Mouse (Mus musculus) limb, embryonic 10.5 days (tissue): ENCODE measurements at regions not wholly inside any gene's neighbourhood (a gene's known extent, or its start where the extent isn't known, plus 50 kb on each side); places are given as distances from the start of the nearest gene placed in this dataset. TPM values are rescaled to one million over a fixed set of nuclear protein-coding genes. Genes with fewer than 3 reads are reported as not detected.

Experiments
- DNase-seq: peaks from one replicate; pipeline ENCODE4 v3.0.0-alpha.2; 2017; ENCODE audit warnings: low spot score
- H3K27ac ChIP-seq: fragments of 300-500 bp; sonication (generic); 2 replicates; pipeline ENCODE4 v1.5.1; 2016; ENCODE audit warnings: mild to moderate bottlenecking
- H3K27me3 ChIP-seq: fragments of 300-500 bp; sonication (generic); 2 replicates; pipeline ENCODE4 v1.6.1; 2016; ENCODE audit warnings: low read depth, mild to moderate bottlenecking; ENCODE audit not compliant: poor library complexity, severe bottlenecking
- H3K36me3 ChIP-seq: fragments of 300-500 bp; sonication (generic); 2 replicates; pipeline ENCODE4 v1.6.1; 2016; ENCODE audit warnings: mild to moderate bottlenecking, moderate library complexity
- H3K4me1 ChIP-seq: fragments of 300-500 bp; sonication (generic); 2 replicates; pipeline ENCODE4 v1.6.1; 2016
- H3K4me3 ChIP-seq: fragments of 300-500 bp; sonication (generic); 2 replicates; pipeline ENCODE4 v1.5.1; 2016; ENCODE audit warnings: mild to moderate bottlenecking, moderate library complexity
- H3K9me3 ChIP-seq: fragments of 300-500 bp; sonication (generic); replicated peaks from 2 replicates; pipeline ENCODE4 v1.6.1; 2016; ENCODE audit warnings: mild to moderate bottlenecking
- WGBS: fragments of 180-500 bp; shearing (Covaris S2); methylation state at CpG from one replicate; pipeline ENCODE4 v1.1.7; 2016; 5-methylcytosine and 5-hydroxymethylcytosine counted together
- microRNA-seq: library from miRNA; unstranded; fragments of <30 nt; microRNA quantifications from one replicate; pipeline ENCODE4, GENCODE M21; 2017

DNA sequence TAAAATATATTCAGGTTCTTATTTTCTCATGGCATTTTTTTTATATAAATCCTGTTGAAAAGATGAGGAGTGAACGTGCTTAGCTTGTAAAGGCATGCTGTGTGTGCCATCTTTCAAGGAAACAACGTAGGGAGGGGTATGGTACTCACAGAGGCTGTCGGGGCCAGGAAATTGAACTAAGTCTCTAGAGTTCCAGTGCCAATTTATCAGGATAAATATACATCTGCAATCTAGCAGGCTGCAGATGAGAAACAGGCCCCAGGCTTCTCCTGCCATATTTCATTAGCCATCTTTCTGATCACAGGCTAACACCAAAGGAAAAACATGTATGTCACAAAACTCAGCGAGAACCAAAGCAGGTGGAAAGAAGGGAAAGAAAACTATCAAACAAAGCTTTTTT, 954.8 kb upstream of the Flrt2 start:
- Histone ChIP-seq H3K27me3 (no peaks in the 10 kb centered on the region), H3K9me3 (no peaks in the 10 kb centered on the region), H3K36me3 (no peaks in the 10 kb centered on the region), H3K4me3 (no peak overlapping the region), H3K27ac (0 out of 2 replicates have a peak overlapping the region, but pooled peaks have one; percentile 3), H3K4me1 (peaks cover 7% of the 10 kb centered on the region; the same call in 1 of the 2 replicates)
- 48% methylated on average over 4 of the region's 4 CpGs for WGBS
- DNase-seq = peak; percentile 39

DNA sequence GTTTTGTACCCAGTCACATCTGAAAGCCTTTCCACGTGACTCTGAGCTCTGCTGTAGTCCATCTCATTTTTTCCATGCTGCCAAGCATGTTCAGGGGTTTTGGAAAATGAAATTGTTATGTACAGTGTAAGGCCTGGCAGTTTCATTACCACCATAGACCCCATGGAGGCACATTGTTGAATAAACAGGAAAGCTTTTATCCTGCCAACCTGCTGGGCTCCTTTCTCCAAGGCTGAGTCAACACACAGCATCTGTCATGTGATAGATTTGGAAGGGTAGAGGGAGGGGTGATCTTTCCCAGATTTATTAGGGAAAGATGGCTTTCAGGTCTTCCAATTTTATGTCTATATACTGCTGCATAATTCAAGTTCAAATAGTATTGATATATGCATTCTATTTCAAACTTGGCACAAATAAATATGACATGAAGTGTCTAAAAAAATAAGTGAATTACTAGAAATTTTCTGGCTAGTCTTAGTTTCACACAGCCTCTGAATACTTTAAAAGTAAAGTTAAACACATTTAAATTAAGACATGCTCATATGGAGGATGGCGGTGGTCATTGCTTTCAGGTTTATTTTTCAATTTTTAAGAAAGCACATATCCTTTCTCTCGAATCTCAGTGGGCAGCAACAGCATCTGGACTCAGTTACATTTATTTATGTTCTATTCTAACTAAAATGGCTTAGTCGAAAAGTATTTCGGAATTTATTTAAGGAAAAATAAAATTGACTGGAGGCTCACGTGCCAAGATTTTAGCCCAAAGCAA, 942.1 kb upstream of the Flrt2 start:
- 86% methylated on average over 6 of the region's 6 CpGs for WGBS
- Histone ChIP-seq H3K4me3 (no peak overlapping the region), H3K27ac (no peak overlapping the region), H3K36me3 (no peaks in the 10 kb centered on the region), H3K27me3 (no peaks in the 10 kb centered on the region), H3K9me3 (no peaks in the 10 kb centered on the region), H3K4me1 (no peaks in the 10 kb centered on the region)
- DNase-seq = no peak

DNA sequence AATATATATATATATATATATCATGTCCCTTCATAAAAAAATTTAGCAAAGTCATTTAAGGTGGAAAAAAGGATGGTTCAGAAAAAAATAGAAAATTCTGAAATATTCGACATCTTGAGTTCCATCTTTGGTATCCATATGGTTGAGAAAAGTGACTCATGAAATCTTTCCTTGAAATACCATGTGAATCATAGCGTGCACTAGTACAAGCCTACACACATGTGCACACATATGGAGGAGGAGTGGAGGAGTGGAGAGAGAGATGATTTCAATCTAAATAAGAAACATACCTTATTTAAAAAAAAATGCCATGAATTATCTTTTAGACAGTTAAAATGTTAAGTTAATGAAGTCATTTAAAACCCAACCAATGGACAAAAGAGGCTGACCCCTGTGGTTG, 936.3 kb upstream of the Flrt2 start:
- Histone ChIP-seq H3K27ac (no peak overlapping the region), H3K4me1 (no peaks in the 10 kb centered on the region), H3K9me3 (no peaks in the 10 kb centered on the region), H3K27me3 (no peaks in the 10 kb centered on the region), H3K36me3 (no peaks in the 10 kb centered on the region), H3K4me3 (no peak overlapping the region)
- no peak for DNase-seq
- WGBS = 92% methylated on average over 2 of the region's 2 CpGs

DNA sequence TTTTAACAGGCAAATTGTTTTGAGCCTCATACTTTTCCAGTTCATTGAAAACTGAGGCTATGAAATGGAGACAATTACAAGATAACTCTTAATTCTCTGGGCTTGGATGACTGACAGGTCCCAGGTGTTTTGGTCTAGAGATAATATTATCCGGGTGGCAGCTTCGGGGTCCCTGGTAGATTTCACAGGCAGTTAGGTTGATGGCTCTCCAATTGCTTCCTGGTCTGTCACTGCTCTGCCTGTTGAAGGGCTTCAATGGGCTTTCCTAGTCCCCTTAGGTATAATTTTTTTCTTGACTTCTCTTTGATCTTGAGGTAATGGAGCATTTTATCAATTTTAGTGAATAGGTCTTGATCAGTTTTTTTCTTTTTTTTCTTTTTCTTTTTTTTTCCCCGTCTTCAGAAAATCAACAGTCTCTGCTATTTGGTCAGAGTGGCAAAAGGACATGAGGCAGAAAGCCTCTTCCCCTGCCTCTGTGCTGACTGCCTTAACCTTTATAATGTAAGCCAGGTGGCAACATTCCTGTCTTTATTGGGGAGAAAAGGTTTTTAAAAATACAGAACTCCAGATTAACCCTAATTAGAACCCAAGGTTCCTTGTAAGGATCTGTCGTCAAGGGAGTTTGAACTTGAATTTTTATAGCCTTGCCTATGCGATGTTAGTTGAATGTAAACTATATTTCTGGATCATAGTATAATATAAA, 896.0 kb upstream of the Flrt2 start:
- DNase-seq = peak; percentile 32
- no peaks in the 10 kb centered on the region for H3K9me3 ChIP-seq
- WGBS = 12% methylated on average over 5 of the region's 5 CpGs
- no peak overlapping the region for H3K4me3 ChIP-seq
- no peaks in the 10 kb centered on the region for H3K36me3 ChIP-seq
- H3K4me1 ChIP-seq = peaks cover 15% of the 10 kb centered on the region
- H3K27me3 ChIP-seq = no peaks in the 10 kb centered on the region
- no peak overlapping the region for H3K27ac ChIP-seq

DNA sequence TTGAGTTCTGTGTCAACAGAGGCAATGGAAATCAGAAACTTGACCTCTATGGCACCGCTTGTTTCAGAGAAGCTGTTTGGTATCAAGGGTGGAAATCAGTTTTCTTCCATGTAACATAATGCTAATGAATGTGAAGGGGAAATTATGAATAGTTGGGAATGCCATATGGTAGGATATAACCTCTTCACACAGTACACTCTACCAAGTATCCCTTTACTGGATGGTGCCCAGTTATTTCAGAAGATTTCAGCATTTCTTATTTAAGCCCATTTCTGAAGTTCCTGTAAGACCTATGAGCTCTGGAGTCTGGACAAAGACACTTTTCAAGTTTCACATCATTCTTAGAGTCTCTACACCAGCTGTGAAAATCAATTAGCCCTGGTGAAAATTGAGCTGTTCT, 887.3 kb upstream of the Flrt2 start:
- no peak overlapping the region for H3K27ac ChIP-seq
- H3K36me3 ChIP-seq = no peaks in the 10 kb centered on the region
- no peaks in the 10 kb centered on the region for H3K27me3 ChIP-seq
- no peak for DNase-seq
- H3K4me3 ChIP-seq = no peak overlapping the region
- no peaks in the 10 kb centered on the region for H3K9me3 ChIP-seq
- H3K4me1 ChIP-seq = no peaks in the 10 kb centered on the region
- WGBS = 83% methylated on average over 1 of the region's 1 CpGs

DNA sequence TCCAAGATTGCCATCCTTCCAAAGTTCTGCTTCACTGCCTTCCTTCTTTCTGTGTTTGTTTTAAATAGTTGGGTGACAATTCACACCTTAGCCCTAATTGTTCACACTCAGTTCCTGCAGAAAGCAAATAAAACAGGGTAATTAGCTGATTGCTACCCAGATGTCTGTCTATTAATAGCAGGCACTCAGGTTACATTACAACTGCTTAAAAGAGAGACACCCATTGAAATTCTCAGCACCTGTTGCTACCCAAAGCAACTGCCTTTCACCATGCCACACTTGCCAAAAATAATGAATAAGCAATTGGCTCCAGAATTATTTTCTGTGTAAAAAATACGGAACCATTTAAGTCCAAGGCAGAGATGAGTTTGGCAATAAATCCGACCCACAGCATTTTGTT, 860.6 kb upstream of the Flrt2 start:
- no peak overlapping the region for H3K4me3 ChIP-seq
- H3K9me3 ChIP-seq = no peaks in the 10 kb centered on the region
- H3K27ac ChIP-seq = no peak overlapping the region
- no peaks in the 10 kb centered on the region for H3K36me3 ChIP-seq
- DNase-seq = no peak
- 87% methylated on average over 2 of the region's 2 CpGs for WGBS
- no peaks in the 10 kb centered on the region for H3K27me3 ChIP-seq
- peaks cover 7% of the 10 kb centered on the region for H3K4me1 ChIP-seq

DNA sequence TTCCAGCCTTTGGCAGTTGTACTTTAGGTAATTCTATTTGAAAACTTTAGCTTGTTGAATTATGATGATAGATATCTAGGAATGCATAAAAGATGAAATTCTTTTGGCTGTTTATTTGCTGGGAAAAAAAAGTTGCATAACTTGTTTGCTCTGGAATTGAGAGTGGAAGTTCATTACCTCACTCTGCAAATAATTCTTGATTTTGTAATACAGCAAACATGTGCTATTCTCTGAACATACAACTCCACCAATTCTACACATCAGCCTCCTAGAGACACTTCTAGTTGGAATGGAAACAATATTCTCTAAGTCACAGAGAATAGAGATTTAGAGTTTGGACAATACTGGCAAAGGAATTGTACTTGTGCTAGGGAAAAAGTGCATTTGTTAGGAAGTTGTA, 829.3 kb upstream of the Flrt2 start:
- Histone ChIP-seq H3K4me3 (no peak overlapping the region), H3K4me1 (no peaks in the 10 kb centered on the region), H3K27ac (no peak overlapping the region), H3K36me3 (no peaks in the 10 kb centered on the region), H3K27me3 (no peaks in the 10 kb centered on the region), H3K9me3 (no peaks in the 10 kb centered on the region)
- no peak for DNase-seq

DNA sequence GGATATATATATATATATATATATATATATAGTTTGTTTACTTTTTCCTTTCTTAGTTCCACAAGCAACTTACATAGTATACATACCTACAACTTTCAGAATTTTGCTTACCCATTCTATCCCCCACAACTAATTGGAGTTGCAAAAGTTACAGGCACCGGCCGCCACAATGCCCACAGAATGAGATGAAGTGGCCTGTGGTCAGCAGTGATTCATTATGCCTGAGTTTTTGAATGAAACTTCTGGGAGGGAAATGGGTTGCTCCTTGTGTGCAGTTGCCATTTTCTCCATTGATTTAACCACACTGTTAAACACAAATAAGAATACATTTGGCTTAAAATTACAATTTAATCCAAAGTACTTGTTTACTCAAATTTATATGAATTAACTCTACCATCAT, 781.2 kb upstream of the Flrt2 start:
- no peaks in the 10 kb centered on the region for H3K36me3 ChIP-seq
- H3K9me3 ChIP-seq = no peaks in the 10 kb centered on the region
- no peaks in the 10 kb centered on the region for H3K4me1 ChIP-seq
- H3K27ac ChIP-seq = no peak overlapping the region
- no peak overlapping the region for H3K4me3 ChIP-seq
- 79% methylated on average over 2 of the region's 2 CpGs for WGBS
- no peak for DNase-seq
- no peaks in the 10 kb centered on the region for H3K27me3 ChIP-seq

DNA sequence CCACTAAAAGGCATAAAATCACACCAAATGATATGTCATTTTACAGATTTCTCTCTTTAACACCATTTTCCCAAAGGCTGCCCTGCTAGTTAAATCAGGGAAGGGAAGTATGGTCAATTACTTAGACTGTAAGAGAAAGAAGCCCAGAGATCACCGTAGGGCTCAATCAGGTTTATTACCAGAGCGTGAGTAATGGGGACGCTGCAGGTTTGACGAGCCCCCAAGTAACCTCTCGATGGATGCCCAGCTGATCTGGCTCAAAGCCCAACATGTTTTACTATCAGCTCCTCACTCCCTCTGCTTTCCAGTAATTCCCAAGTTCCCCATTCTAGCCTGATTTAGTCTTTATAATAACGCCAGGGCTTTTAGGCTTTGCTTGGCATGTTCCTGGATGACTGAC, 749.0 kb upstream of the Flrt2 start:
- Histone ChIP-seq H3K4me1 (peaks cover 3% of the 10 kb centered on the region; the same call in 1 of the 2 replicates), H3K4me3 (no peak overlapping the region), H3K36me3 (no peaks in the 10 kb centered on the region), H3K27ac (no peak overlapping the region), H3K9me3 (no peaks in the 10 kb centered on the region), H3K27me3 (no peaks in the 10 kb centered on the region)
- WGBS = 73% methylated on average over 6 of the region's 6 CpGs
- no peak for DNase-seq

Small RNA genes in the stretch of these regions (microRNA-seq; reads per million reads assigned to microRNA genes)
- not detected for gene Mir8099-2
